Mouse (Mus musculus) testis, adult 2 months (tissue): Measurements from ENCODE around the gene Ubash3b.

Experiments
- CTCF ChIP-seq: fragments of 200-500 bp; IDR thresholded peaks from 2 replicates; pipeline ENCODE4 v1.5.1; 2012; ENCODE audit warnings: low read depth, mild to moderate bottlenecking, inconsistent platforms, low read length, moderate library complexity; ENCODE audit not compliant: control insufficient read depth, insufficient read depth, insufficient replicate concordance
- POLR2A ChIP-seq: fragments of 200-500 bp; IDR thresholded peaks from 2 replicates; pipeline ENCODE4 v1.6.1; 2012; ENCODE audit warnings: low read depth, mild to moderate bottlenecking, inconsistent platforms, low read length, moderate library complexity; ENCODE audit not compliant: control insufficient read depth

DNA sequence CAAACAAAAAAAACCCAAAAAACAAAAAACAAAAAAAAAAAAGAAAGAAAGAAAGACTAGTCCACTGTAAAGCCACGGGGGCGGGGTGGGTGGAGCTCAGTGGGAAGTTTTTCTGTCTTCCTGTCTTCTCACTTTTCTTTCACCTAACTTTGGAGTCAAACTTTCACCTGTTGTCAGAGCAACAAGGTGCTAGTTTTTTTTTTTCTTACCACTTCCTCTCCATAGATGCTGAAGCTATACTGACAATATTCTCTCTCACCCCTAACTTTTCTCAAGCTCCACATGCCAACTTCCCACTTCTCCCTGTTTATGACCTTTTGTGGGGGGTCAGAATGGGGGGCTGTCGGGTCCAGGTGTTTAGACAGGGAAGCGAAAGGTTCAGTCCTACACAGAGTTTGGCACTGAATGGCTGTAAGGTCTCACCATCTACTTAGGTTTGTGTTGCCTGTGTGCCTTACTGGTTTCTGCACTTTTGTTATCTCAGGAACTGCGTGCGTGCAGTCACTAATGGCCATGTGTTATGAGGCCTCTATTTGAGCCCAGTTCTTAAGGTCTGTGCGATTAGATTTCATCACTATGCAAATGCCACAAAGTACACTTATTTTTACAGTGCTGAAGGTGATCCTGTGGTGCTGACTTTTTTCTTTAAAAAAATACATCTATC lies 164.2 kb downstream of the Ubash3b start:
- TF ChIP-seq POLR2A (no peak), CTCF (no peak)
